Mouse (Mus musculus) brain, embryonic 14.5 days (tissue): ENCODE measurements around the gene Cd2bp2.

Source experiments
- CTCF ChIP-seq: fragments of 200-500 bp; IDR thresholded peaks from 2 replicates; pipeline ENCODE4 v1.5.1; 2012; ENCODE audit warnings: inconsistent platforms, mild to moderate bottlenecking, moderate library complexity, borderline replicate concordance; ENCODE audit not compliant: insufficient read depth, insufficient read length; ENCODE audit errors: extremely low read depth
- POLR2A ChIP-seq: fragments of 200-500 bp; IDR thresholded peaks from 2 replicates; pipeline ENCODE4 v1.6.1; 2012; ENCODE audit warnings: mild to moderate bottlenecking, inconsistent platforms, borderline replicate concordance; ENCODE audit not compliant: poor library complexity, insufficient read depth, insufficient read length, severe bottlenecking; ENCODE audit errors: extremely low read depth

GRCm38 (mm10) chr7:127196484-127196883 is 634 bp upstream of the Cd2bp2 start:
- no peak for TF ChIP-seq CTCF
- TF ChIP-seq POLR2A, result no peak
